Mouse (Mus musculus): ENCODE measurements around the gene Slc37a1.

GRCm38 (mm10) chr17:31297521-31297939 lies 10.9 kb downstream of the Slc37a1 start:
- TF ChIP-seq CTCF (IDR thresholded peaks at IDR 0.05; ENCODE audit: control insufficient read depth, insufficient read depth, low read length) (no peak), POLR2A (IDR thresholded peaks at IDR 0.05; ENCODE audit: borderline replicate concordance, control insufficient read depth, low read depth, low read length) (no peak)

All from bone marrow, adult 2 months (tissue).